Mouse (Mus musculus) stomach, postnatal 0 days (tissue): Measurements from ENCODE around the gene Cacna2d3. TPM values are rescaled to one million over a fixed set of nuclear protein-coding genes. Genes with fewer than 3 reads are reported as not detected.
A peak's percentile ranks its signal among the peaks of the same experiment; 100 is the strongest.

Experiments
- ATAC-seq: fragments of 200-750 bp; cut with Nextera tagmentation; 2 replicates; pipeline ENCODE4 v1.8.0; 2017; ENCODE audit not compliant: low FRiP score, low TSS enrichment
- DNase-seq: peaks from one replicate; pipeline ENCODE4 v3.0.0-alpha.2; 2016; ENCODE audit warnings: low spot score
- H3K27ac ChIP-seq: fragments of 300-500 bp; sonication (generic); replicated peaks from 2 replicates; pipeline ENCODE4 v1.5.1; 2014; ENCODE audit warnings: mild to moderate bottlenecking, control low read depth
- H3K27me3 ChIP-seq: fragments of 300-500 bp; sonication (generic); 2 replicates; pipeline ENCODE4 v1.6.1; 2014; ENCODE audit warnings: low read length; ENCODE audit not compliant: control insufficient read depth, insufficient read depth
- H3K36me3 ChIP-seq: fragments of 300-500 bp; sonication (generic); 2 replicates; pipeline ENCODE4 v1.6.1; 2014; ENCODE audit warnings: low read length, mixed read lengths; ENCODE audit not compliant: control insufficient read depth, insufficient read depth
- H3K4me1 ChIP-seq: fragments of 300-500 bp; sonication (generic); replicated peaks from 2 replicates; pipeline ENCODE4 v1.6.1; 2014; ENCODE audit warnings: antibody characterized with exemption; ENCODE audit not compliant: control insufficient read depth, insufficient read depth
- H3K4me2 ChIP-seq: fragments of 300-500 bp; sonication (generic); replicated peaks from 2 replicates; pipeline ENCODE4 v1.6.1; 2014; ENCODE audit warnings: low read depth, mild to moderate bottlenecking, control low read depth, moderate library complexity
- H3K4me3 ChIP-seq: fragments of 300-500 bp; sonication (generic); 2 replicates; pipeline ENCODE4 v1.5.1; 2014; ENCODE audit warnings: low read depth, low read length, control low read depth
- H3K9ac ChIP-seq: fragments of 300-500 bp; sonication (generic); 2 replicates; pipeline ENCODE4 v1.6.1; 2014; ENCODE audit warnings: mild to moderate bottlenecking, low read length, control low read depth, mixed read lengths
- H3K9me3 ChIP-seq: fragments of 300-500 bp; sonication (generic); 2 replicates; pipeline ENCODE4 v1.6.1; 2016; ENCODE audit warnings: low read length; ENCODE audit not compliant: control insufficient read depth
- CTCF ChIP-seq: IDR thresholded peaks from 2 replicates; pipeline ENCODE4 v1.5.1; 2016; ENCODE audit warnings: antibody characterized with exemption, low read depth, mild to moderate bottlenecking, moderate library complexity
- EP300 ChIP-seq: optimal IDR thresholded peaks from 2 replicates; pipeline ENCODE3; 2016; ENCODE audit warnings: antibody characterized with exemption
- WGBS: fragments of 180-500 bp; shearing (Covaris S2); extraction: QIAGEN DNeasy Blood & Tissue Kit; methylation state at CpG from one replicate; pipeline ENCODE4 v1.1.7; 2014; 5-methylcytosine and 5-hydroxymethylcytosine counted together
- polyA plus RNA-seq: library from polyadenylated mRNA; unstranded; fragments of >200 nt; fragmentation: Nextera tagmentation; extraction: Ambion mirVana; gene quantifications from 2 replicates; pipeline ENCODE4 v1.2.1, GENCODE M21; 2015

Cacna2d3 gene
- polyA plus RNA-seq, 1 experiment from 2014 or later: 0.98 TPM

DNA sequence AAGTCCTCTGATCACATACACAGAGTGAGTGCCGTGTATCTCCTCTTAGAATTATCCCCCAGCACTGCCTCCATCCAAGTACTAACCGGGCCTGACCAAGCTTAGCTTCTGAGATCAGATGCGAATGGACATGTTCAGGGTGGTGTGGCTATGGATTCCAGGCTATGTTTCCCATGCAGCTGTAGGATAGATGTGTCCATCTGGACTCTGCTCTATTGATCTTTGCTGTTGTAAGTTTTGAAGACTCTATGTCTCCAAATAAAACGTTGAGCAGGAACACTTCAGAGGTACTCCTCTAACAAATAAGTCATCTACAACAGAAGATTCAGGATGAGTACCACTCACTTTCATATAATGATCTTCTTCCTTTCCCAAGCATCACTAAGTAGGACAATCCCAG lies 712.0 kb downstream of the Cacna2d3 start:
- H3K27me3 ChIP-seq: no peaks in the 10 kb centered on the region
- no peak overlapping the region for H3K27ac ChIP-seq
- no peak overlapping the region for H3K4me2 ChIP-seq
- H3K9ac ChIP-seq: no peak overlapping the region
- no peaks in the 10 kb centered on the region for H3K4me1 ChIP-seq
- DNase-seq (no peak), ATAC-seq (no peak)
- H3K4me3 ChIP-seq: no peak overlapping the region
- 84% methylated on average over 4 of the region's 4 CpGs for WGBS
- no peak for TF ChIP-seq CTCF
- TF ChIP-seq EP300: no peak
- H3K9me3 ChIP-seq: no peaks in the 10 kb centered on the region
- H3K36me3 ChIP-seq: no peaks in the 10 kb centered on the region

DNA sequence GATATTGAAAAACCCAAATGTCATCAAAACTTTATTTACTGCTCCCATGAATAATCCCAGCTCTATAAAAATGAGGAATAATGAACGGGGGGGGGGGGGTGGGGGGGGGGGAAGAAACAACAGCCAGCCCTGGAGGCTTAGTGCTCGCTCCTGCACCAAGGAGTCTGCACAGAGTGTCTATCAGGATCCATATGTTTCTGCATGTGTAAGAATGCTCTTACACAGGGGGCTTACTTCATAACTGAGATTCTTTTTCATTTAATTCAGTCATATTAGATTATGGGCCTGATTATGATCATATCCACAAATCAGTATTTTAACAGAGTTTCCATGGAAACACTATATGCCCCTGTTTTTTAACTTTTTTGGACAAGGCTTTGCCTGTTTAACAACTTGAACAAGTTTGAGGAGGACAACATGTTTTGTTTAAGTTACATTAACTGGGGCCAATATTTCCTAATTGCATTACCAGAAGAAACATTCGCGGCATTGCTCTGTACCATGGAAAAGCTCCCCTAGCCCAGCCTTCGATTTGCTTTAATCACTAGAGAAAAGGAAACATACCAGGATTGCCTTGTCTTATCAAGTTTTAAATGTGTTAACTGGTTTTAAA lies 716.3 kb downstream of the Cacna2d3 start:
- WGBS: 83% methylated on average over 4 of the region's 5 CpGs
- TF ChIP-seq EP300 (no peak), CTCF (no peak)
- ATAC-seq: no peak
- Histone ChIP-seq H3K9ac (no peak overlapping the region), H3K4me3 (no peak overlapping the region), H3K36me3 (no peaks in the 10 kb centered on the region), H3K9me3 (no peaks in the 10 kb centered on the region), H3K27me3 (no peaks in the 10 kb centered on the region), H3K27ac (no peak overlapping the region), H3K4me2 (no peak overlapping the region), H3K4me1 (no peaks in the 10 kb centered on the region)
- no peak for DNase-seq

DNA sequence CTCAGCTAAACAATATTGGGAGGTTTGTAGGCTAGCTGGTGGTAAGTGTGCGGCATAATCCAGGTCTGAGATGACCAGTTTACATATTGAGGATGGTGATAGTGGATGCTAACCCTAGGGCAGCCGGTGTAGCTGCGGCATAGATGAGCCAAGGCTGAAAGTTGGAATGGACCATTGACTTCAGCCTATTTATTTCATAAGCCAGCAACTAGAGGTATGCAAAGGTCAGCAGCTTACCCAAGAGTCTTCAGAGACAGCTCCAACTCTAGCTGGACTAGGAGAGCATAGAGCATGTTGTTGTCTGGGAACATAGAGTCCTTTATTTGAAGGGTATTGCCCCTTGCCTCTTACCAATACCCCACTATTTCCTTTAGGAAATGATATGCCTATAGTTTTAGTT lies 725.1 kb downstream of the Cacna2d3 start:
- no peaks in the 10 kb centered on the region for H3K27me3 ChIP-seq
- WGBS: 94% methylated on average over 3 of the region's 3 CpGs
- H3K9ac ChIP-seq: no peak overlapping the region
- no peak overlapping the region for H3K27ac ChIP-seq
- no peaks in the 10 kb centered on the region for H3K9me3 ChIP-seq
- H3K4me2 ChIP-seq: no peak overlapping the region
- ATAC-seq: no peak
- no peak overlapping the region for H3K4me3 ChIP-seq
- no peak for DNase-seq
- TF ChIP-seq EP300: no peak
- no peaks in the 10 kb centered on the region for H3K4me1 ChIP-seq
- H3K36me3 ChIP-seq: no peaks in the 10 kb centered on the region

DNA sequence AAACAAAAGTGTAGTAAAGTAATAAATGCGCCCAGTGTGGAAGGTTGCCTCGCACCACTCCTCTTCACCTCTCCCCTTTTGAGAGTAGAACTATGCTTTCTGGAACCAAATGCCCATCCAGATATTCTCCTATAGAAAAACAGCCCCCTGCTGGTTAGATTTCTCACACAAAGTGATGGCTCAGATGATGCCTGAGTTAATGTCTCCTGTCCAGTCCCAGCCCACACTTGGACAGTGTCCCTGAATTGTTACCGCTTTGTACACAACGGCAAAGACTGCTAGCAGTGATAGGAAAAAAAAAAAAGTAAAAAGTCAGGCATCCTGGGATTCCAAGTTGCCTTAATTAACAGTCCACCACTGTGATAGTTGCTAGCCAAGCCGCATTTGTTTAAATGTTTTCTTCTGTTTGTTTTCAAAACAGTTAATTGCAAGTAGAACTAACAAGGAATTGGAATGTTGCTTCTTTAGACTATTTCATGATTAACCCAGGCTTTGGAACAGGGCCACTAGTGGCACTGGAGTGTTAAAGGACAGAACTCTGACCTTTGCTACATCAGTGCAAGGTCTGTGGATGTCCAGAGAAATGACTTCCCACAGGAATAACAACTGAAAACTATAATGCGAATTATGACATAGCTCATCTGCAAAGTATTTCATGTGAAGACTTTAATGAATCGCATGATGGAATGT lies 733.3 kb downstream of the Cacna2d3 start:
- Histone ChIP-seq H3K9me3 (no peaks in the 10 kb centered on the region), H3K4me3 (no peak overlapping the region), H3K36me3 (no peaks in the 10 kb centered on the region), H3K4me2 (no peak overlapping the region), H3K4me1 (no peaks in the 10 kb centered on the region), H3K9ac (no peak overlapping the region), H3K27me3 (no peaks in the 10 kb centered on the region), H3K27ac (no peak overlapping the region)
- TF ChIP-seq EP300 (no peak), CTCF (0 out of 2 replicates have a peak, but pooled peaks have one; percentile 29)
- DNase-seq: no peak
- no peak for ATAC-seq
- WGBS: 75% methylated on average over 7 of the region's 7 CpGs

DNA sequence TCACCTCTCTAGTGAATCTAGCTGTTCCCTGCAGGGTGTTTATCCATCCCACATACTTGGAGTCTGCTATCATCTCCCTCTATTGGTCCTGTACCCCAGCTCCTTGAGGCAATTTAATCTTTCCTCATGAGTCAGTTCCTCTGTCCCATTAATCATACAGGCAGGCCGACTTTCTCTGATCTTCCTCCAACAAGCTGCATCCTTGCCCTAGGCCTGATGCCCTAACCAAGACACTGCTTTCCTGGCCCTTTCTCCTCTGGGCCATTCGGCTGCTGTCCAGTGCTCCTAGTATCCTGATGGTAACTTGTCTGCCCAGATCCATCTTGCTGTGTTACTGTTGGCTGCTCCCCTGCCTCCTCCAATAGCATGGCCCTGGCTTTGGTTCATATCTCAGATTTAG lies 737.4 kb downstream of the Cacna2d3 start:
- no peak for DNase-seq
- 52% methylated on average over 2 of the region's 2 CpGs for WGBS

DNA sequence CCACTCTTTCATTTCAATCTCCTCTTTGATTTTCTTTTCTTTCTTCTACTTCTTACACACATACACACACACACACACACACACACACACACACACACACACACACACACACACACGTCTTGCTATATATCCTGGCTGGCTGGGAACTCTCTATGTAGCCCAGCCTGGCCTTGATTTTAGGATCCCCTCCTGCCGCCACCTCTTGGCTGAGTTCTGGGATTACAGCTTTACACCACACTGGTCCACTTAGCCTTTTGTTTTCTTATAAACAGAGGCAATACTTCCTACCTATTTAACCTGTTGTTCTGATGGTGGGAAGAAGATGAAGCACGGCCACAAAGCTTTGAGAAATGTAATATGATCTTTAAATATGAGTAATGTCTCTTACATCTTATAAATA lies 741.2 kb downstream of the Cacna2d3 start:
- WGBS: 44% methylated on average over 3 of the region's 3 CpGs
- ATAC-seq (no peak), DNase-seq (no peak)
- Histone ChIP-seq H3K4me1 (no peaks in the 10 kb centered on the region), H3K27me3 (no peaks in the 10 kb centered on the region), H3K27ac (no peak overlapping the region), H3K36me3 (no peaks in the 10 kb centered on the region), H3K9me3 (no peaks in the 10 kb centered on the region), H3K4me3 (no peak overlapping the region), H3K4me2 (no peak overlapping the region), H3K9ac (no peak overlapping the region)
- TF ChIP-seq EP300 (no peak), CTCF (peak; percentile 54)

More for the DNA sequence above, 737.4 kb downstream of the Cacna2d3 start:
- Histone ChIP-seq H3K27me3 (no peaks in the 10 kb centered on the region), H3K4me3 (no peak overlapping the region), H3K9ac (no peak overlapping the region), H3K36me3 (no peaks in the 10 kb centered on the region), H3K27ac (no peak overlapping the region), H3K4me2 (no peak overlapping the region), H3K4me1 (no peaks in the 10 kb centered on the region), H3K9me3 (no peaks in the 10 kb centered on the region)
- no peak for ATAC-seq
- TF ChIP-seq CTCF (no peak), EP300 (no peak)
